Mouse (Mus musculus): ENCODE results near the gene Ccdc34.

DNA sequence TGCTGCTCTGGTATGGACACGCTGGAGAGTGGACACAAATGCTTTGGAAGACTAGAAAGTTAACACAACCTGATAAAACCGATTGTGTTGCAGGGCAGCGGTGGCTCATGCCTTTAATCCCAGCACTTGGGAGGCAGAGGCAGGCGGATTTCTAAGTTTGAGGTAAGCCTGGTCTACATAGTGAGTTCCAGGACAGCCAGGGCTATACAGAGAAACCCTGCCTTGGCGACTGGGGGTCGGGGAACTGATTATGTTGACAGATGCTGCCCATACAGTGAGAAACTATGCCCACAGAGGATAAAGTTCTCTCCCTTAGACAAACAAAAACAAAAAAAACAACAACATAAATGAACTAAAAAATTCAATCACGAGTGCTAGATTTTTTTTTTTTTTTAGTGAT is 530 bp upstream of the Ccdc34 start:
- TF ChIP-seq POLR2A (IDR thresholded peaks at IDR 0.05; ENCODE audit: borderline replicate concordance, control insufficient read depth, low read depth, low read length) (no peak), CTCF (IDR thresholded peaks at IDR 0.05; ENCODE audit: control insufficient read depth, insufficient read depth, low read length) (no peak)

Data from bone marrow, adult 2 months (tissue).